Mouse (Mus musculus): ENCODE results near the gene Ripor2.

- no peak for TF ChIP-seq POLR2A (IDR thresholded peaks at IDR 0.05; ENCODE audit: borderline replicate concordance, insufficient read depth, low read length)
- no peak for TF ChIP-seq CTCF (IDR thresholded peaks at IDR 0.05; ENCODE audit: borderline replicate concordance, insufficient read depth, low read depth, low read length)
These were observed 23.0 kb downstream of the Ripor2 start for GRCm38 (mm10) chr13:24604761-24605591.

Data from cerebellum, adult 2 months (tissue).